Mouse (Mus musculus): ENCODE results near the gene Gemin8. TPM values are rescaled to one million over a fixed set of nuclear protein-coding genes. Genes with fewer than 3 reads are reported as not detected.

Gemin8 gene
- polyA plus RNA-seq (2016; fragmentation: Nextera tagmentation; extraction: Ambion mirVana) = 5.5 and 8.3 TPM in 2 replicates

GRCm38 (mm10) chrX:166169892-166170799, at the start of gene Gemin8:
Gene Gemin8 (plus strand): TSS chrX:166170454.
- H3K4me1 ChIP-seq (replicated peaks) = no peaks in the 10 kb centered on the region
- peak within 1 kb of the TSS; percentile 69 for H3K9ac ChIP-seq
- H3K4me3 ChIP-seq = peak within 1 kb of the TSS; percentile 68
- ATAC-seq (ENCODE audit: insufficient number of reproducible peaks, low FRiP score) = peak; percentile 98
- no peaks in the 10 kb centered on the region for H3K27me3 ChIP-seq (replicated peaks)
- H3K36me3 ChIP-seq = no peaks in the 10 kb centered on the region
- 14% methylated on average over 31 of the region's 31 CpGs for WGBS
- peak within 1 kb of the TSS; percentile 60 for H3K27ac ChIP-seq (ENCODE audit: poor library complexity, severe bottlenecking)
- no peaks in the 10 kb centered on the region for H3K9me3 ChIP-seq (replicated peaks)
- H3K4me2 ChIP-seq = peak within 1 kb of the TSS; percentile 68

DNA sequence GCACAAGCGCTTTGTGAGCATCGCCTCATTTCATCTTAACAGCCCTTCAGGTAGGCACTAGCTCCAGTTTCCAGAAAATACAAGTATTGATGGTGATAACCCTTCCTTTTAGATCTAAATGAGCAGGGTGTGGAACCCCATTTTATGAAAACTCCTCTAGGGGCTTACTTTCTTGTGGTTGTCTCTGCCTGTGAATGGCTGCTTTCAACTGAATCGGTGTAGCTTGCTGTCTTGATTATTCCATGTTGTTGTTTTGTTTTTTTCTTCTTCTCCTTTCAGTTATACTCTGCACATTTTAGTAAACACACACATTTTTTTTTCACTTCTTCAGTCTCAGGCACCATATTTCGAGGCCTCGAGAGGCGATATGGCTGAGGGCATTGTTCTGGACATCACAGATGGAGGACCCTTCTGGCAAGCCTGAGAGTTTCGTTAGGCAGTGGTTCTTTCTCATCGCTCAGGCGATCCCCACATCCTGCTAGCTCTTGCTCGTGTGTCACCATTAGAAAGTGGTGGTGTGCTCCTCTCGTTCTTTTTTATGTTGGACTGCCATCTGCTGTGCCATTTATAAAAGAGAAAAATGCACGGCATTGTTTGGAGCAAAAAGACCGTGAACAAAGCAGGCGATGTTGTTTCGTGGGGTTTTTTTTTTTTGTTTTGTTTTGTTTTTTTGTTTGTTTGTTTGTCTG, 23.0 kb upstream of the Gemin8 start:
- Histone ChIP-seq H3K9ac (no peak overlapping the region), H3K36me3 (no peaks in the 10 kb centered on the region), H3K27me3 (replicated peaks) (no peaks in the 10 kb centered on the region), H3K4me3 (no peak overlapping the region), H3K9me3 (replicated peaks) (no peaks in the 10 kb centered on the region), H3K4me1 (replicated peaks) (no peaks in the 10 kb centered on the region), H3K27ac (ENCODE audit: poor library complexity, severe bottlenecking) (no peak overlapping the region), H3K4me2 (no peak overlapping the region)
- no peak for ATAC-seq (ENCODE audit: insufficient number of reproducible peaks, low FRiP score)
- WGBS = 79% methylated on average over 15 of the region's 15 CpGs

DNA sequence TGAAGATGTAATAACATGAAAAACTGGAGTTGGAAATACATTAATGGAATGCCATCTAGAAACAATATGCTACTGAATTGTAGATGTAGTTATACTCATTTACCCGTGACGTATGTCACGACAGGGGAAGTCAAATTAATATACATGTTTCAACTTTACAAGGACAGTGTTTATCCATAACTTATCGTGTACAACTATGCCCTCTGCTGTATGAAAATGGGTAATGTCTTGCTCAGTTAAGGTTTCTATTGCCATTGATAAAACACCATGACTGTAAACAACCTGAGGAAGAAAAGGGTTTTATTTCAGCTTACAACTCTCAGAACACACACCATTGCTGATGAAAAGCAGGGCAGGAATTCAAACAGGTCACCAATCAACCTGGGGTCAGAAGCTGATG, 7.5 kb upstream of the Gemin8 start:
- no peaks in the 10 kb centered on the region for H3K36me3 ChIP-seq
- no peak overlapping the region for H3K9ac ChIP-seq
- WGBS = 68% methylated on average over 4 of the region's 4 CpGs
- H3K27ac ChIP-seq (ENCODE audit: poor library complexity, severe bottlenecking) = no peak overlapping the region
- no peaks in the 10 kb centered on the region for H3K4me1 ChIP-seq (replicated peaks)
- no peak overlapping the region for H3K4me3 ChIP-seq
- ATAC-seq (ENCODE audit: insufficient number of reproducible peaks, low FRiP score) = no peak
- H3K27me3 ChIP-seq (replicated peaks) = no peaks in the 10 kb centered on the region
- no peaks in the 10 kb centered on the region for H3K9me3 ChIP-seq (replicated peaks)
- no peak overlapping the region for H3K4me2 ChIP-seq

GRCm38 (mm10) chrX:166167307-166167706, 2.9 kb upstream of the Gemin8 start:
- WGBS = 6% methylated on average over 4 of the region's 4 CpGs
- Histone ChIP-seq H3K9ac (no peak overlapping the region), H3K9me3 (replicated peaks) (no peaks in the 10 kb centered on the region), H3K4me1 (replicated peaks) (no peaks in the 10 kb centered on the region), H3K27ac (ENCODE audit: poor library complexity, severe bottlenecking) (no peak overlapping the region), H3K36me3 (no peaks in the 10 kb centered on the region), H3K4me3 (no peak overlapping the region), H3K4me2 (no peak overlapping the region), H3K27me3 (replicated peaks) (no peaks in the 10 kb centered on the region)
- ATAC-seq (ENCODE audit: insufficient number of reproducible peaks, low FRiP score) = no peak

GRCm38 (mm10) chrX:166167923-166168322, 2.3 kb upstream of the Gemin8 start:
- Histone ChIP-seq H3K36me3 (no peaks in the 10 kb centered on the region), H3K4me1 (replicated peaks) (no peaks in the 10 kb centered on the region), H3K4me2 (no peak overlapping the region), H3K9me3 (replicated peaks) (no peaks in the 10 kb centered on the region), H3K9ac (no peak overlapping the region), H3K27me3 (replicated peaks) (no peaks in the 10 kb centered on the region), H3K4me3 (no peak overlapping the region), H3K27ac (ENCODE audit: poor library complexity, severe bottlenecking) (no peak overlapping the region)
- 33% methylated on average over 3 of the region's 3 CpGs for WGBS
- no peak for ATAC-seq (ENCODE audit: insufficient number of reproducible peaks, low FRiP score)

- peak overlapping the region; percentile 68 for H3K4me3 ChIP-seq
- H3K9ac ChIP-seq = peak overlapping the region; percentile 69
- H3K4me2 ChIP-seq = peak overlapping the region; percentile 68
- H3K4me1 ChIP-seq (replicated peaks) = no peaks in the 10 kb centered on the region
- 19% methylated on average over 9 of the region's 9 CpGs for WGBS
- H3K27me3 ChIP-seq (replicated peaks) = no peaks in the 10 kb centered on the region
- H3K9me3 ChIP-seq (replicated peaks) = no peaks in the 10 kb centered on the region
- peak overlapping the region; percentile 60 for H3K27ac ChIP-seq (ENCODE audit: poor library complexity, severe bottlenecking)
- no peaks in the 10 kb centered on the region for H3K36me3 ChIP-seq
- ATAC-seq (ENCODE audit: insufficient number of reproducible peaks, low FRiP score) = no peak
These were observed 815 bp downstream of the Gemin8 start for GRCm38 (mm10) chrX:166170800-166171738.

DNA sequence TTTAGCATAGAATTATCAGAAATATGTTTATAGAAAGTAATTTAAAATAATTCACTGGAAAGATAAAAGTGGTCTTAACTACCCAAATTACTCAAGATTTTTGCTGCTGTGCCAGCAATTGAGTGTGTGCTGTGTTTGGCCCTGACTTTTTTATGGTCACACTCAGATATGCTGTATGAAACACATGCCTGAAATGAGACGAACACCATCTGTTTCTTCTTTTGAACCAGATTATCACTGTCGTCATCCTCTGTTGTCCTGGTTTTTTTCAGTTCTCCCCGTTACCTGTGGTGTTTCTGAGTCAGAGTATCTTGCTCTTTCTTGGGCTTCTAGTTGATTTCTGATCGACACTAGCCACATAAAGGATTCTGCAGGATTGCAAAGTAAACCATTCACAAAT, 1.8 kb downstream of the Gemin8 start:
- H3K9ac ChIP-seq = no peak overlapping the region
- H3K27me3 ChIP-seq (replicated peaks) = no peaks in the 10 kb centered on the region
- H3K27ac ChIP-seq (ENCODE audit: poor library complexity, severe bottlenecking) = no peak overlapping the region
- no peaks in the 10 kb centered on the region for H3K4me1 ChIP-seq (replicated peaks)
- no peaks in the 10 kb centered on the region for H3K9me3 ChIP-seq (replicated peaks)
- WGBS = 43% methylated on average over 4 of the region's 4 CpGs
- no peak overlapping the region for H3K4me3 ChIP-seq
- no peaks in the 10 kb centered on the region for H3K36me3 ChIP-seq
- no peak overlapping the region for H3K4me2 ChIP-seq
- no peak for ATAC-seq (ENCODE audit: insufficient number of reproducible peaks, low FRiP score)

- Histone ChIP-seq H3K27ac (ENCODE audit: poor library complexity, severe bottlenecking) (peak overlapping the region; percentile 27; the same call in 1 of the 2 replicates), H3K4me1 (replicated peaks) (no peaks in the 10 kb centered on the region), H3K9me3 (replicated peaks) (no peaks in the 10 kb centered on the region), H3K27me3 (replicated peaks) (no peaks in the 10 kb centered on the region), H3K9ac (no peak overlapping the region), H3K4me3 (no peak overlapping the region), H3K4me2 (0 out of 2 replicates have a peak overlapping the region, but pooled peaks have one; percentile 16), H3K36me3 (no peaks in the 10 kb centered on the region)
- no peak for ATAC-seq (ENCODE audit: insufficient number of reproducible peaks, low FRiP score)
- WGBS = 68% methylated on average over 3 of the region's 3 CpGs
These were observed 2.4 kb downstream of the Gemin8 start for GRCm38 (mm10) chrX:166172661-166173060.

DNA sequence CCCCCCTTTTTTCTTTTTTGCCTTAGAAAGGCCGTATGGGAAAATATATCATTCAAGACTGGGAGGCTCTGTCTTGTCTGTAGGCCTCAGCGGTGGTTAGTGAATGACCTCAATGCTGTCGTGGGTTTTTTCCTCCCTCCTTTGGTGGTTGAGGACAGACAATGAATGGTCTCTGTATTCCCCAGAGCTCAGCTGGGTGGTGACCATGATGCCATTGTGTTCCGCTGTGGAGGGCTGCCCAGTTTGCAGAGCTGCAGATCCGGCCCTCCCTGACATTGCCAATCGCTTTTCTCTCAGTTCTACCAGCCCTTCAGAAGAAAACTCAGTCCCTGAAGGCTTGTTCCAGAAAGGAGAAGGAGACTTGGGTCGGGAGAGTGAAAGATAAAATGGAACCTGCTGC, 3.5 kb downstream of the Gemin8 start:
- Histone ChIP-seq H3K9me3 (replicated peaks) (no peaks in the 10 kb centered on the region), H3K27ac (ENCODE audit: poor library complexity, severe bottlenecking) (no peak overlapping the region), H3K4me1 (replicated peaks) (no peaks in the 10 kb centered on the region), H3K36me3 (no peaks in the 10 kb centered on the region), H3K4me2 (no peak overlapping the region), H3K4me3 (no peak overlapping the region), H3K27me3 (replicated peaks) (no peaks in the 10 kb centered on the region), H3K9ac (no peak overlapping the region)
- WGBS = 63% methylated on average over 7 of the region's 7 CpGs
- no peak for ATAC-seq (ENCODE audit: insufficient number of reproducible peaks, low FRiP score)

DNA sequence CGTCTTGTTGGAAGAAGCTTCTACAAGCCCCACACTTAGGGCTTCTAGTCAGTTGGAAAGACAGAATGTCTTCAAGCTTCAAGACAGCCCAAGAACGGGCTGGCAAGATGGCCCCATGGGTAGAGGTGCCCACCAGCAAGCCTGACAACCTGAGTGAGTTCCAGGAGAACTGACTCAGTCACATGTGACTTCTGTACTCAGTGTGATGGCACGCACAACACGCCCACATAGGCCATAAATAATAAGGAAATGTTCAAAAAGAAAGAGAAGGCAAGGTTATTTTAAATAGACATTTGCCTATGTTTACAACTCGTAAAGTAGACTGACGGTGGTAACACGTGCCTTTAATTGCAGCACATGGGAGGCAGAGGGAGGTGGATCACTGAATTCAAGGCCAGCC, 7.7 kb downstream of the Gemin8 start:
- Histone ChIP-seq H3K9me3 (replicated peaks) (no peaks in the 10 kb centered on the region), H3K27ac (ENCODE audit: poor library complexity, severe bottlenecking) (no peak overlapping the region), H3K9ac (no peak overlapping the region), H3K4me2 (no peak overlapping the region), H3K4me3 (no peak overlapping the region), H3K36me3 (0 out of 2 replicates have a peak, but pooled peaks cover 3% of the 10 kb centered on the region), H3K4me1 (replicated peaks) (no peaks in the 10 kb centered on the region), H3K27me3 (replicated peaks) (no peaks in the 10 kb centered on the region)
- 84% methylated on average over 7 of the region's 7 CpGs for WGBS
- no peak for ATAC-seq (ENCODE audit: insufficient number of reproducible peaks, low FRiP score)

Data from heart, embryonic 12.5 days (tissue).